Mouse (Mus musculus): ENCODE results near the gene Adam15. TPM values are rescaled to one million over a fixed set of nuclear protein-coding genes. Genes with fewer than 3 reads are reported as not detected.

The Adam15 gene
- polyA plus RNA-seq, 1 experiment, result 63.6 TPM

GRCm38 (mm10) chr3:89348911-89349868 is 606 bp downstream of the Adam15 start:
- DNase-seq (ENCODE audit: low read depth), result peak; percentile 55
- no peak for TF ChIP-seq CTCF (IDR thresholded peaks at IDR 0.05; ENCODE audit: borderline replicate concordance, extremely low read depth, insufficient read depth, insufficient read length)
- TF ChIP-seq POLR2A (IDR thresholded peaks at IDR 0.05; ENCODE audit: borderline replicate concordance, extremely low read depth, insufficient read depth, insufficient read length, poor library complexity, severe bottlenecking), result no peak

- TF ChIP-seq POLR2A (IDR thresholded peaks at IDR 0.05; ENCODE audit: borderline replicate concordance, extremely low read depth, insufficient read depth, insufficient read length, poor library complexity, severe bottlenecking) (no peak), CTCF (IDR thresholded peaks at IDR 0.05; ENCODE audit: borderline replicate concordance, extremely low read depth, insufficient read depth, insufficient read length) (no peak)
- no peak for DNase-seq (ENCODE audit: low read depth)
Measured at GRCm38 (mm10) chr3:89347916-89348315, 1.9 kb downstream of the Adam15 start.

- DNase-seq (ENCODE audit: low read depth), result no peak
- TF ChIP-seq CTCF (IDR thresholded peaks at IDR 0.05; ENCODE audit: borderline replicate concordance, extremely low read depth, insufficient read depth, insufficient read length) (no peak), POLR2A (IDR thresholded peaks at IDR 0.05; ENCODE audit: borderline replicate concordance, extremely low read depth, insufficient read depth, insufficient read length, poor library complexity, severe bottlenecking) (no peak)
Measured at GRCm38 (mm10) chr3:89346815-89347540, 2.8 kb downstream of the Adam15 start.

- DNase-seq (ENCODE audit: low read depth), result no peak
- TF ChIP-seq POLR2A (IDR thresholded peaks at IDR 0.05; ENCODE audit: borderline replicate concordance, extremely low read depth, insufficient read depth, insufficient read length, poor library complexity, severe bottlenecking), result no peak
Measured at GRCm38 (mm10) chr3:89343279-89343678, 6.5 kb downstream of the Adam15 start.

- DNase-seq (ENCODE audit: low read depth), result no peak
- TF ChIP-seq POLR2A (IDR thresholded peaks at IDR 0.05; ENCODE audit: borderline replicate concordance, extremely low read depth, insufficient read depth, insufficient read length, poor library complexity, severe bottlenecking) (no peak), CTCF (IDR thresholded peaks at IDR 0.05; ENCODE audit: borderline replicate concordance, extremely low read depth, insufficient read depth, insufficient read length) (no peak)
Measured at GRCm38 (mm10) chr3:89341794-89342193, 8.0 kb downstream of the Adam15 start.

- peak; percentile 88 for DNase-seq (ENCODE audit: low read depth)
- TF ChIP-seq CTCF (IDR thresholded peaks at IDR 0.05; ENCODE audit: borderline replicate concordance, extremely low read depth, insufficient read depth, insufficient read length) (peak; percentile 96), POLR2A (IDR thresholded peaks at IDR 0.05; ENCODE audit: borderline replicate concordance, extremely low read depth, insufficient read depth, insufficient read length, poor library complexity, severe bottlenecking) (no peak)
Measured at GRCm38 (mm10) chr3:89340465-89340864, 9.3 kb downstream of the Adam15 start.

- TF ChIP-seq CTCF (IDR thresholded peaks at IDR 0.05; ENCODE audit: borderline replicate concordance, extremely low read depth, insufficient read depth, insufficient read length), result peak; percentile 88
- TF ChIP-seq POLR2A (IDR thresholded peaks at IDR 0.05; ENCODE audit: borderline replicate concordance, extremely low read depth, insufficient read depth, insufficient read length, poor library complexity, severe bottlenecking), result no peak
- DNase-seq (ENCODE audit: low read depth), result peak; percentile 73
Measured at GRCm38 (mm10) chr3:89339416-89339815, 10.4 kb downstream of the Adam15 start.

- TF ChIP-seq CTCF (IDR thresholded peaks at IDR 0.05; ENCODE audit: borderline replicate concordance, extremely low read depth, insufficient read depth, insufficient read length), result no peak
- 0 out of 2 replicates have a peak, but pooled peaks have one; percentile 46 for TF ChIP-seq POLR2A (IDR thresholded peaks at IDR 0.05; ENCODE audit: borderline replicate concordance, extremely low read depth, insufficient read depth, insufficient read length, poor library complexity, severe bottlenecking)
- DNase-seq (ENCODE audit: low read depth), result peak; percentile 90
Measured at GRCm38 (mm10) chr3:89337721-89338578, 11.8 kb downstream of the Adam15 start, which contains the start of gene Efna4. Efna4 (minus strand) TSS chr3:89338028.

GRCm38 (mm10) chr3:89337062-89337720 is 12.6 kb downstream of the Adam15 start:
- peak; percentile 37 for DNase-seq (ENCODE audit: low read depth)

GRCm38 (mm10) chr3:89336529-89336928 is 13.3 kb downstream of the Adam15 start:
- TF ChIP-seq CTCF (IDR thresholded peaks at IDR 0.05; ENCODE audit: borderline replicate concordance, extremely low read depth, insufficient read depth, insufficient read length) (no peak), POLR2A (IDR thresholded peaks at IDR 0.05; ENCODE audit: borderline replicate concordance, extremely low read depth, insufficient read depth, insufficient read length, poor library complexity, severe bottlenecking) (no peak)
- peak; percentile 25 for DNase-seq (ENCODE audit: low read depth)

More at GRCm38 (mm10) chr3:89337062-89337720, 12.6 kb downstream of the Adam15 start:
- no peak for TF ChIP-seq POLR2A (IDR thresholded peaks at IDR 0.05; ENCODE audit: borderline replicate concordance, extremely low read depth, insufficient read depth, insufficient read length, poor library complexity, severe bottlenecking)
- no peak for TF ChIP-seq CTCF (IDR thresholded peaks at IDR 0.05; ENCODE audit: borderline replicate concordance, extremely low read depth, insufficient read depth, insufficient read length)

Measured in brain, embryonic 14.5 days (tissue).